Mouse (Mus musculus): ENCODE data around the gene Fgfr2.

DNA sequence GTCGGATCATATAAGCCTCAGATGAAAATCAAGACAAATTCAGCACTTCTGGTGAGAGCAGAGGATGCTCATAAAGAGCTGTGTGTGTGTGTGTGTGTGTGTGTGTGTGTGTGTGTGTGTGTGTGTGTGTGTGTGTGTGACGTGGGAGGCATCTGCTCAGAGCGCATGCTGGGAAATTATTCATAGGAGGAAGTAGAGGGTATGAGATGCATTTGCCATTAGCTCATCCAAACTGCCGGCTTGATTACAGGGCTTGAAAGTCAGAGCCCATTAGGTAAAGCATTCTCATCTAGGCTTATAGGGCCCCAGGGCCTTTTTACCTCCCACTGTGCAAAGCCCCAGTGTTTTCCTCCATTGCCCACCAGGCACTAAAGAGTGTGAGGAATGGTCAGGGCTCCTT lies 1076.5 kb downstream of the Fgfr2 start:
- TF ChIP-seq CTCF (IDR thresholded peaks at IDR 0.05), result no peak
- TF ChIP-seq EP300 (IDR thresholded peaks at IDR 0.05), result no peak
